In genomic region chr10:123075751-123076242, GRCm38 (mm10) we compare ENCODE assay signal across 8 mouse cellular contexts. TPM values are rescaled to one million over a fixed set of nuclear protein-coding genes. Genes with fewer than 3 reads are reported as not detected.
A peak's percentile ranks its signal among the peaks of the same experiment; 100 is the strongest.
DNase-seq lines count a peak whose midpoint lies in the region; ATAC-seq and TF ChIP-seq lines count a peak whose summit lies in the region.

No protein-coding gene starts in this region.

- no peak for TF ChIP-seq CTCF in E14TG2a.4 (conservative IDR thresholded peaks at IDR 0.05; ENCODE audit: low read length)
- TF ChIP-seq CTCF in liver, postnatal 0 days (IDR thresholded peaks at IDR 0.05; ENCODE audit: low read depth), result no peak

- peak overlapping the region; percentile 90 for H3K9ac ChIP-seq in heart, embryonic 11.5 days (ENCODE audit: low read depth, low read length)
- H3K9ac ChIP-seq in hindbrain, embryonic 11.5 days (ENCODE audit: low read depth, low read length), result peak overlapping the region; percentile 84
- H3K9ac ChIP-seq in liver, postnatal 0 days (replicated peaks), result peak overlapping the region; percentile 96
- H3K9ac ChIP-seq in stomach, embryonic 16.5 days (ENCODE audit: low read length), result peak overlapping the region; percentile 95

- H3K4me3 ChIP-seq in heart, embryonic 11.5 days (ENCODE audit: low read depth, low read length), result peak overlapping the region; percentile 100
- H3K4me3 ChIP-seq in E14TG2a.4 (replicated peaks; ENCODE audit: low read length), result peak overlapping the region; percentile 90
- H3K4me3 ChIP-seq in hindbrain, embryonic 11.5 days (ENCODE audit: low read depth, low read length), result peak overlapping the region; percentile 90
- H3K4me3 ChIP-seq in liver, postnatal 0 days (ENCODE audit: low read depth, low read length), result peak overlapping the region; percentile 84
- H3K4me3 ChIP-seq in stomach, embryonic 16.5 days (replicated peaks; ENCODE audit: low read length), result peak overlapping the region; percentile 92

- H3K36me3 ChIP-seq in heart, embryonic 11.5 days (ENCODE audit: control insufficient read depth, insufficient read depth, low read length), result no peaks in the 10 kb centered on the region
- H3K36me3 ChIP-seq in E14TG2a.4 (ENCODE audit: insufficient read depth, low read length), result peaks cover 10% of the 10 kb centered on the region; the same call in 1 of the 2 replicates
- no peaks in the 10 kb centered on the region for H3K36me3 ChIP-seq in hindbrain, embryonic 11.5 days (ENCODE audit: control insufficient read depth, insufficient read depth, low read length)
- no peaks in the 10 kb centered on the region for H3K36me3 ChIP-seq in liver, postnatal 0 days (replicated peaks; ENCODE audit: insufficient read depth, low read length)
- H3K36me3 ChIP-seq in stomach, embryonic 16.5 days (ENCODE audit: control insufficient read depth, insufficient read depth, low read length), result no peaks in the 10 kb centered on the region

- peak; percentile 62 for ATAC-seq in heart, embryonic 11.5 days (replicated peaks; ENCODE audit: insufficient number of reproducible peaks, low FRiP score, low TSS enrichment)
- ATAC-seq in common myeloid progenitor, adult 5-6 weeks (replicated peaks; ENCODE audit: low read depth, poor library complexity, severe bottlenecking), result peak; percentile 3; the same call in 1 of the 2 replicates
- ATAC-seq in hindbrain, embryonic 11.5 days (ENCODE audit: low FRiP score), result peak; percentile 76
- ATAC-seq in liver, postnatal 0 days, result peak; percentile 70
- peak; percentile 65 for ATAC-seq in stomach, embryonic 16.5 days (ENCODE audit: insufficient read depth, low FRiP score)

- DNase-seq in heart, adult 8-10 months (ENCODE audit: low spot score), result no peak
- no peak for DNase-seq in hindbrain, embryonic 11.5 days (ENCODE audit: low spot score)
- no peak for DNase-seq in liver, postnatal 0 days
- no peak for DNase-seq in gastrocnemius, postnatal 14 days

- WGBS in heart, embryonic 11.5 days (ENCODE audit: insufficient replicate concordance), result under 1% methylated on average over 24 of the region's 48 CpGs
- under 1% methylated on average over 48 of the region's 48 CpGs for WGBS in hindbrain, embryonic 11.5 days
- WGBS in liver, postnatal 0 days (ENCODE audit: insufficient replicate concordance), result 0% methylated on average over 25 of the region's 48 CpGs
- WGBS in stomach, embryonic 16.5 days, result under 1% methylated on average over 42 of the region's 48 CpGs

- peak overlapping the region; percentile 76 for H3K27ac ChIP-seq in heart, embryonic 11.5 days (ENCODE audit: low read depth, low read length)
- H3K27ac ChIP-seq in hindbrain, embryonic 11.5 days (ENCODE audit: low read depth, low read length), result peak overlapping the region; percentile 75
- peak overlapping the region; percentile 87 for H3K27ac ChIP-seq in liver, postnatal 0 days (ENCODE audit: low read depth)
- H3K27ac ChIP-seq in stomach, embryonic 16.5 days (ENCODE audit: low read length), result peak overlapping the region; percentile 74

- TF ChIP-seq EP300 in liver, postnatal 0 days (IDR thresholded peaks at IDR 0.05; ENCODE audit: low read depth), result no peak

- H3K4me1 ChIP-seq in heart, embryonic 11.5 days (ENCODE audit: control insufficient read depth, insufficient read depth, low read length), result peaks cover 14% of the 10 kb centered on the region
- peaks cover 12% of the 10 kb centered on the region for H3K4me1 ChIP-seq in E14TG2a.4 (replicated peaks; ENCODE audit: low read depth, low read length)
- no peaks in the 10 kb centered on the region for H3K4me1 ChIP-seq in hindbrain, embryonic 11.5 days (replicated peaks; ENCODE audit: control insufficient read depth, insufficient read depth, low read length)
- H3K4me1 ChIP-seq in liver, postnatal 0 days (ENCODE audit: insufficient read depth), result peaks cover 21% of the 10 kb centered on the region; the same call in 1 of the 2 replicates
- H3K4me1 ChIP-seq in stomach, embryonic 16.5 days (ENCODE audit: control insufficient read depth, insufficient read depth, low read length), result peaks cover 5% of the 10 kb centered on the region

- H3K27me3 ChIP-seq in heart, embryonic 11.5 days (ENCODE audit: control insufficient read depth, insufficient read depth, low read length), result no peaks in the 10 kb centered on the region
- peaks cover 8% of the 10 kb centered on the region; the same call in 1 of the 2 replicates for H3K27me3 ChIP-seq in E14TG2a.4 (ENCODE audit: insufficient read depth, low read length)
- no peaks in the 10 kb centered on the region for H3K27me3 ChIP-seq in hindbrain, embryonic 11.5 days (ENCODE audit: control insufficient read depth, insufficient read depth, low read length)
- H3K27me3 ChIP-seq in liver, postnatal 0 days (ENCODE audit: insufficient read depth, low read length), result no peaks in the 10 kb centered on the region
- no peaks in the 10 kb centered on the region for H3K27me3 ChIP-seq in stomach, embryonic 16.5 days (ENCODE audit: control insufficient read depth, insufficient read depth, low read length)

- no peaks in the 10 kb centered on the region for H3K9me3 ChIP-seq in heart, embryonic 11.5 days (replicated peaks; ENCODE audit: control insufficient read depth, low read length)
- H3K9me3 ChIP-seq in E14TG2a.4 (ENCODE audit: low read length), result peaks cover 15% of the 10 kb centered on the region
- no peaks in the 10 kb centered on the region for H3K9me3 ChIP-seq in hindbrain, embryonic 11.5 days (ENCODE audit: control insufficient read depth, low read length)
- no peaks in the 10 kb centered on the region for H3K9me3 ChIP-seq in liver, postnatal 0 days (ENCODE audit: low read length)
- no peaks in the 10 kb centered on the region for H3K9me3 ChIP-seq in stomach, embryonic 16.5 days (replicated peaks; ENCODE audit: control insufficient read depth, low read length)

- intact Hi-C loops in gastrocnemius, postnatal 14 days (cut with DNase I; ENCODE audit: low total_unique reads), result no loop called here

- peak overlapping the region; percentile 88 for H3K4me2 ChIP-seq in heart, embryonic 11.5 days
- H3K4me2 ChIP-seq in hindbrain, embryonic 11.5 days (replicated peaks; ENCODE audit: low read depth, low read length), result peak overlapping the region; percentile 72
- peak overlapping the region; percentile 81 for H3K4me2 ChIP-seq in liver, postnatal 0 days (ENCODE audit: low read depth, low read length)
- peak overlapping the region; percentile 84 for H3K4me2 ChIP-seq in stomach, embryonic 16.5 days (ENCODE audit: low read depth, low read length)

RNA-seq across cellular contexts. Expression of gene Mon2, which starts 0.5 kb away (rescaled TPM):
- polyA plus RNA-seq in heart, embryonic 11.5 days (2014; fragmentation: Nextera tagmentation; extraction: Ambion mirVana), result 23.0 and 23.7 TPM in 2 replicates
- total RNA-seq in heart, adult 8-10 months (2022), result 10 to 100 TPM; 36.2 to 47.2 (median 40.1) TPM
- total RNA-seq in common myeloid progenitor, adult 5-6 weeks (2017), result 34.9 and 38.1 TPM in 2 replicates
- 24.5 and 34.2 TPM in 2 replicates for polyA plus RNA-seq in hindbrain, embryonic 11.5 days (2014; fragmentation: Nextera tagmentation; extraction: Ambion mirVana)
- polyA plus RNA-seq in liver, postnatal 0 days (2015; fragmentation: Nextera tagmentation; extraction: Ambion mirVana), result 12.0 and 12.3 TPM in 2 replicates
- 15.4 and 17.5 TPM in 2 replicates for polyA plus RNA-seq in stomach, embryonic 16.5 days (2015; fragmentation: Nextera tagmentation; extraction: Ambion mirVana)
- 10 to 100 TPM; 35.8 to 42.6 TPM for total RNA-seq in gastrocnemius, postnatal 14 days (2021)

Comparison
In these comparisons a context has a peak if more than half of its experiments do, and no peak if none do; other contexts are left out.
1. ATAC-seq: peak in every context shown above with its lines; median percentile 76 in hindbrain, embryonic 11.5 days; 70 in liver, postnatal 0 days; 65 in stomach, embryonic 16.5 days; 62 in heart, embryonic 11.5 days; 3 in common myeloid progenitor, adult 5-6 weeks.